Mouse (Mus musculus): ENCODE results near the gene Dtnb. TPM values are rescaled to one million over a fixed set of nuclear protein-coding genes. Genes with fewer than 3 reads are reported as not detected.

Gene Dtnb
- polyA plus RNA-seq, 1 experiment = 60.7 TPM

DNA sequence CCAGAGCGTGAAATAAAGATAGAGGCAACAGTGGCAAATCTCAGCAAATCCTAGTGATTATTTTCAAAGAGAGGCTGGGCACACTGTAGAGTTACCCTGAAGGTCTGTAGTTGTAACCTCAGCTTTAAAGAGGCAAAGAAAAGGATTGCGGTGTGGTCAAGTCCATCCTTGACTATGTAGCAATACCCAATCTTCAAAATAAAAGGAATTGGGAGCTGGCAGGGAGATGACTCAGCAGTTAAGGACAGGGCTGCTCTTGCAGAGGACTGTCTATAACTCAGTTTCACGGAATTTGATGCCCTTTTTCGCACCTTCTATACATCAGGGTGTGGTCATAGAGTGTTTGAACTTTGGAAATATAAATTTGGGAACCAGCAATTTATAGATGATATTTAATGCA lies 128.3 kb downstream of the Dtnb start:
- no peak for TF ChIP-seq POLR2A (IDR thresholded peaks at IDR 0.05; ENCODE audit: control insufficient read depth, extremely low read depth, insufficient read depth, low read length, poor library complexity)
- no peak for TF ChIP-seq CTCF (IDR thresholded peaks at IDR 0.05; ENCODE audit: borderline replicate concordance, control insufficient read depth, extremely low read depth, insufficient read depth, low read length, poor library complexity)
- no peak for DNase-seq
- H3K27me3 ChIP-seq (ENCODE audit: control insufficient read depth, insufficient read depth, low read length) = no peaks in the 10 kb centered on the region
- 97% methylated on average over 4 of the region's 4 CpGs for WGBS
- H3K4me1 ChIP-seq (replicated peaks; ENCODE audit: control insufficient read depth, insufficient read depth, low read length) = no peaks in the 10 kb centered on the region
- no peaks in the 10 kb centered on the region for H3K36me3 ChIP-seq (ENCODE audit: control insufficient read depth, insufficient read depth, low read length)
- H3K4me3 ChIP-seq (ENCODE audit: control insufficient read depth, insufficient read depth, low read length) = no peak overlapping the region
- no peak overlapping the region for H3K27ac ChIP-seq (ENCODE audit: control insufficient read depth, insufficient read depth, low read length)

DNA sequence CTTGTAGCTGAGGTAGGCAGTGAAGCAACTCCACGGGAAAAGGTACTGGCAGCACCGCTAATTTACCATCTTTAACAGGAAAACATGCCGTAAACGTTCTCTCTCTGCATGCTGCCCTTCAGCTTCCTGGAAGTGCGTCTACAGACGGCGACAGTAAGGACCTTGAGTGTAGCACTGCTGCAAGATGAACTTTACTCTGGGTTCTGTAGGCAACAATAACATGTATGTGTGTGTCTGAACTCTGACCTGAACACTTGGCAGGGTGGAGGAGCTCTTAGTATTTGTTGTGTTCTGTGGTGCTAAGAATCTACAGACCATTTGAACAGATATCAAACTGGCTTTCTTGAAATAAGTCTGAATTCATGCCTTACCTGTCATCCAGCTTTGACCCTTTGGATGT lies 130.7 kb downstream of the Dtnb start:
- H3K36me3 ChIP-seq (ENCODE audit: control insufficient read depth, insufficient read depth, low read length) = no peaks in the 10 kb centered on the region
- no peak for DNase-seq

GRCm38 (mm10) chr12:3719151-3719721 lies 147.1 kb downstream of the Dtnb start:
- no peak for DNase-seq
- no peak for TF ChIP-seq CTCF (IDR thresholded peaks at IDR 0.05; ENCODE audit: borderline replicate concordance, control insufficient read depth, extremely low read depth, insufficient read depth, low read length, poor library complexity)
- no peak for TF ChIP-seq POLR2A (IDR thresholded peaks at IDR 0.05; ENCODE audit: control insufficient read depth, extremely low read depth, insufficient read depth, low read length, poor library complexity)
- 93% methylated on average over 4 of the region's 4 CpGs for WGBS
- Histone ChIP-seq H3K4me3 (ENCODE audit: control insufficient read depth, insufficient read depth, low read length) (no peak overlapping the region), H3K27ac (ENCODE audit: control insufficient read depth, insufficient read depth, low read length) (no peak overlapping the region), H3K27me3 (ENCODE audit: control insufficient read depth, insufficient read depth, low read length) (no peaks in the 10 kb centered on the region), H3K36me3 (ENCODE audit: control insufficient read depth, insufficient read depth, low read length) (no peaks in the 10 kb centered on the region), H3K4me1 (replicated peaks; ENCODE audit: control insufficient read depth, insufficient read depth, low read length) (no peaks in the 10 kb centered on the region)

More for the DNA sequence above, 130.7 kb downstream of the Dtnb start:
- Histone ChIP-seq H3K27ac (ENCODE audit: control insufficient read depth, insufficient read depth, low read length) (no peak overlapping the region), H3K4me1 (replicated peaks; ENCODE audit: control insufficient read depth, insufficient read depth, low read length) (no peaks in the 10 kb centered on the region), H3K4me3 (ENCODE audit: control insufficient read depth, insufficient read depth, low read length) (no peak overlapping the region), H3K27me3 (ENCODE audit: control insufficient read depth, insufficient read depth, low read length) (no peaks in the 10 kb centered on the region)
- 96% methylated on average over 7 of the region's 7 CpGs for WGBS
- TF ChIP-seq POLR2A (IDR thresholded peaks at IDR 0.05; ENCODE audit: control insufficient read depth, extremely low read depth, insufficient read depth, low read length, poor library complexity) (no peak), CTCF (IDR thresholded peaks at IDR 0.05; ENCODE audit: borderline replicate concordance, control insufficient read depth, extremely low read depth, insufficient read depth, low read length, poor library complexity) (no peak)

GRCm38 (mm10) chr12:3720527-3720926 lies 148.3 kb downstream of the Dtnb start:
- Histone ChIP-seq H3K27ac (ENCODE audit: control insufficient read depth, insufficient read depth, low read length) (no peak overlapping the region), H3K36me3 (ENCODE audit: control insufficient read depth, insufficient read depth, low read length) (no peaks in the 10 kb centered on the region), H3K27me3 (ENCODE audit: control insufficient read depth, insufficient read depth, low read length) (no peaks in the 10 kb centered on the region), H3K4me3 (ENCODE audit: control insufficient read depth, insufficient read depth, low read length) (no peak overlapping the region), H3K4me1 (replicated peaks; ENCODE audit: control insufficient read depth, insufficient read depth, low read length) (no peaks in the 10 kb centered on the region)
- TF ChIP-seq POLR2A (IDR thresholded peaks at IDR 0.05; ENCODE audit: control insufficient read depth, extremely low read depth, insufficient read depth, low read length, poor library complexity) = no peak
- no peak for TF ChIP-seq CTCF (IDR thresholded peaks at IDR 0.05; ENCODE audit: borderline replicate concordance, control insufficient read depth, extremely low read depth, insufficient read depth, low read length, poor library complexity)
- WGBS = 100% methylated on average over 2 of the region's 2 CpGs
- DNase-seq = no peak

GRCm38 (mm10) chr12:3723762-3724161 lies 151.6 kb downstream of the Dtnb start:
- Histone ChIP-seq H3K4me3 (ENCODE audit: control insufficient read depth, insufficient read depth, low read length) (no peak overlapping the region), H3K27me3 (ENCODE audit: control insufficient read depth, insufficient read depth, low read length) (no peaks in the 10 kb centered on the region), H3K27ac (ENCODE audit: control insufficient read depth, insufficient read depth, low read length) (no peak overlapping the region), H3K4me1 (replicated peaks; ENCODE audit: control insufficient read depth, insufficient read depth, low read length) (no peaks in the 10 kb centered on the region), H3K36me3 (ENCODE audit: control insufficient read depth, insufficient read depth, low read length) (no peaks in the 10 kb centered on the region)
- no peak for TF ChIP-seq CTCF (IDR thresholded peaks at IDR 0.05; ENCODE audit: borderline replicate concordance, control insufficient read depth, extremely low read depth, insufficient read depth, low read length, poor library complexity)
- no peak for TF ChIP-seq POLR2A (IDR thresholded peaks at IDR 0.05; ENCODE audit: control insufficient read depth, extremely low read depth, insufficient read depth, low read length, poor library complexity)
- WGBS = 85% methylated on average over 3 of the region's 3 CpGs
- DNase-seq = no peak

GRCm38 (mm10) chr12:3724822-3725370 lies 152.7 kb downstream of the Dtnb start:
- TF ChIP-seq POLR2A (IDR thresholded peaks at IDR 0.05; ENCODE audit: control insufficient read depth, extremely low read depth, insufficient read depth, low read length, poor library complexity) (no peak), CTCF (IDR thresholded peaks at IDR 0.05; ENCODE audit: borderline replicate concordance, control insufficient read depth, extremely low read depth, insufficient read depth, low read length, poor library complexity) (no peak)
- Histone ChIP-seq H3K27me3 (ENCODE audit: control insufficient read depth, insufficient read depth, low read length) (no peaks in the 10 kb centered on the region), H3K36me3 (ENCODE audit: control insufficient read depth, insufficient read depth, low read length) (no peaks in the 10 kb centered on the region), H3K27ac (ENCODE audit: control insufficient read depth, insufficient read depth, low read length) (no peak overlapping the region), H3K4me3 (ENCODE audit: control insufficient read depth, insufficient read depth, low read length) (no peak overlapping the region), H3K4me1 (replicated peaks; ENCODE audit: control insufficient read depth, insufficient read depth, low read length) (no peaks in the 10 kb centered on the region)
- 75% methylated on average over 5 of the region's 5 CpGs for WGBS
- no peak for DNase-seq
